Mouse (Mus musculus) midbrain, embryonic 16.5 days (tissue): Measurements from ENCODE around the gene Slfn5. TPM values are rescaled to one million over a fixed set of nuclear protein-coding genes. Genes with fewer than 3 reads are reported as not detected.
"Not testable (repeated sequence)": the region's sequence is repeated elsewhere in the genome, so short reads cannot be mapped to it uniquely, and the experiment has no call there.

Source experiments
- ATAC-seq: fragments of 200-750 bp; cut with Nextera tagmentation; 2 replicates; pipeline ENCODE4 v1.8.0; 2017; ENCODE audit warnings: moderate TSS enrichment
- H3K27ac ChIP-seq: fragments of 300-500 bp; sonication (generic); 2 replicates; pipeline ENCODE4 v1.5.1; 2014; ENCODE audit warnings: mild to moderate bottlenecking, low read length, mixed read lengths
- H3K27me3 ChIP-seq: fragments of 300-500 bp; sonication (generic); 2 replicates; pipeline ENCODE4 v1.6.1; 2014; ENCODE audit warnings: low read depth, low read length, mixed read lengths; ENCODE audit not compliant: control insufficient read depth, insufficient read depth
- H3K36me3 ChIP-seq: fragments of 300-500 bp; sonication (generic); 2 replicates; pipeline ENCODE4 v1.6.1; 2014; ENCODE audit warnings: mild to moderate bottlenecking, low read length, moderate library complexity, mixed read lengths; ENCODE audit not compliant: control insufficient read depth, insufficient read depth
- H3K4me1 ChIP-seq: fragments of 300-500 bp; sonication (generic); 2 replicates; pipeline ENCODE4 v1.6.1; 2014; ENCODE audit warnings: mild to moderate bottlenecking, low read length, mixed read lengths; ENCODE audit not compliant: control insufficient read depth, insufficient read depth
- H3K4me2 ChIP-seq: fragments of 300-500 bp; sonication (generic); 2 replicates; pipeline ENCODE4 v1.6.1; 2014; ENCODE audit warnings: mild to moderate bottlenecking, low read length, mixed read lengths
- H3K4me3 ChIP-seq: fragments of 300-500 bp; sonication (generic); 2 replicates; pipeline ENCODE4 v1.5.1; 2014; ENCODE audit warnings: low read depth, mild to moderate bottlenecking, low read length, moderate library complexity, mixed read lengths
- H3K9ac ChIP-seq: fragments of 300-500 bp; sonication (generic); 2 replicates; pipeline ENCODE4 v1.6.1; 2014; ENCODE audit warnings: low read depth, low read length, mixed read lengths
- H3K9me3 ChIP-seq: fragments of 300-500 bp; sonication (generic); replicated peaks from 2 replicates; pipeline ENCODE4 v1.6.1; 2014; ENCODE audit warnings: mild to moderate bottlenecking, low read length, mixed read lengths; ENCODE audit not compliant: control insufficient read depth, poor library complexity, severe bottlenecking
- WGBS: fragments of 180-500 bp; shearing (Covaris S2); extraction: QIAGEN DNeasy Blood & Tissue Kit; methylation state at CpG from one replicate; pipeline ENCODE4 v1.1.7; 2014; 5-methylcytosine and 5-hydroxymethylcytosine counted together
- polyA plus RNA-seq: library from polyadenylated mRNA; unstranded; fragments of >200 nt; fragmentation: Nextera tagmentation; extraction: Ambion mirVana; gene quantifications from 2 replicates; pipeline ENCODE4 v1.2.1, GENCODE M21; 2015

Gene Slfn5
- polyA plus RNA-seq, 1 experiment from 2014 or later: 1.6 TPM

- Histone ChIP-seq H3K27ac (no peak overlapping the region), H3K4me2 (peak overlapping the region; percentile 40), H3K27me3 (peaks cover 3% of the 10 kb centered on the region; the same call in 1 of the 2 replicates), H3K36me3 (no peaks in the 10 kb centered on the region), H3K9me3 (no peaks in the 10 kb centered on the region), H3K4me3 (peak overlapping the region; percentile 4; the same call in 1 of the 2 replicates), H3K9ac (no peak overlapping the region), H3K4me1 (no peaks in the 10 kb centered on the region)
- WGBS: 7% methylated on average over 16 of the region's 16 CpGs
- 0 out of 2 replicates have a peak, but pooled peaks have one; percentile 56 for ATAC-seq
These were observed 36.3 kb upstream of the Slfn5 start for GRCm38 (mm10) chr11:82914711-82915352.

GRCm38 (mm10) chr11:82920768-82921167, 30.4 kb upstream of the Slfn5 start:
- Histone ChIP-seq H3K27ac (no peak overlapping the region), H3K4me2 (no peak overlapping the region), H3K27me3 (no peaks in the 10 kb centered on the region; the same call in 1 of the 2 replicates), H3K9me3 (no peaks in the 10 kb centered on the region), H3K4me3 (no peak overlapping the region), H3K9ac (no peak overlapping the region), H3K4me1 (no peaks in the 10 kb centered on the region), H3K36me3 (no peaks in the 10 kb centered on the region)
- WGBS: 65% methylated on average over 10 of the region's 10 CpGs
- no peak for ATAC-seq

DNA sequence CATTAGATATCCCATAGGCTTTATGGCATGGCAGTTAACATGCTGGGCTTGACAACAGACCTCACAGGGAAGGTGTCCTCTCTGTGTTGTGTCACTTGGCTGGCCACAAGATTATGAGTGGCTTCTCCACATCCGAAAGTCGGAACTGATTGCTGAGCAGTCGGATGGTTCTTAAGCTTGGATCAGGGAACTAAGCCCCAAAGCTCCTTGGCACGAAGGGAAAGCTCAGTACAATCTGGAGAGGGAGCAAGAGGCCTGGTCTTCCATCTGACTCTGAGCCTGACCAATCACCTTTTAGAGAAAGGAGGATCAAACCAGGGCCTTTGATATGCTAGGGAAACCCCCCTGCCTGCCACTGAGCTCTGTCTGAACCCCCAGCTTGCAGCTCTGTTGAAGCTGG, 29.5 kb upstream of the Slfn5 start:
- 67% methylated on average over 4 of the region's 4 CpGs for WGBS
- Histone ChIP-seq H3K4me2 (no peak overlapping the region), H3K4me3 (no peak overlapping the region), H3K27me3 (no peaks in the 10 kb centered on the region; the same call in 1 of the 2 replicates), H3K9ac (no peak overlapping the region), H3K27ac (no peak overlapping the region), H3K36me3 (no peaks in the 10 kb centered on the region), H3K4me1 (no peaks in the 10 kb centered on the region), H3K9me3 (no peaks in the 10 kb centered on the region)
- ATAC-seq: no peak

- 84% methylated on average over 6 of the region's 6 CpGs for WGBS
- H3K36me3 ChIP-seq, ATAC-seq: not testable (repeated sequence)
These were observed 27.2 kb upstream of the Slfn5 start for GRCm38 (mm10) chr11:82923910-82924309.

DNA sequence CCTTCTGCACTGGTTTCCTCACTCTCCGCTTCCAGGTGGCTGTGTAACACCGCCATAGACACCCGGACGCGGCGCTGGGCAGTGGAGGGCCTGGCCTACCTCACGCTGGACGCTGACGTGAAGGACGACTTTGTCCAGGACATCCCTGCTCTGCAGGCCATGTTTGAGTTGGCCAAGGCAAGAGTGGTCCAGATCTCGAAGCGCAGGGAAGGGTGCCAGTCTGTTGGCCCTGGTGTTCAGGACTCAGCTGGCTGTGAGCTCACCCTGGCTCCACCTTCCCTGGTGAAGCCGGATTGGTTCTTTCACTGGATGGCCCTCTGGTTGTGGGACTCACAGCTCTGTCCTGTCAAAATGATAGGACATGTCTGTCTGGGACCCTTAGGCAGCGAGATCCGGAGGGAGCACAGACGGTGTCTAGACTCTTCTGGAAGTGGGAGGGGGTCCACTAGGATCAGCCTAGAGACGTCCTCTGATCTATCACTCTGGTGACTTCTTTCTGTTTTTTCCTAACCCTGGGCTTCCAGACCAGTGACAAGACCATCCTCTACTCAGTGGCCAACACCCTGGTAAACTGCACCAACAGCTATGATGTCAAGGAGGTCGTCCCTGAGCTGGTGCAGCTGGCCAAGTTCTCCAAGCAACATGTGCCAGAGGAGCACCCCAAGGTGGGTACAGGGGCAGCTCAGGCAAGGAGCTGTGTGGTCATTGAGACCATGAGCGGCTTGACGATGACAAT, 22.1 kb upstream of the Slfn5 start:
- no peak for ATAC-seq
- H3K27me3 ChIP-seq: peaks cover 26% of the 10 kb centered on the region

More at GRCm38 (mm10) chr11:82923910-82924309, 27.2 kb upstream of the Slfn5 start:
- H3K9ac ChIP-seq, H3K27ac ChIP-seq, H3K4me2 ChIP-seq, H3K4me1 ChIP-seq, H3K4me3 ChIP-seq, H3K9me3 ChIP-seq: not testable (repeated sequence)
- H3K27me3 ChIP-seq: peaks cover 11% of the 10 kb centered on the region; the same call in 1 of the 2 replicates

DNA sequence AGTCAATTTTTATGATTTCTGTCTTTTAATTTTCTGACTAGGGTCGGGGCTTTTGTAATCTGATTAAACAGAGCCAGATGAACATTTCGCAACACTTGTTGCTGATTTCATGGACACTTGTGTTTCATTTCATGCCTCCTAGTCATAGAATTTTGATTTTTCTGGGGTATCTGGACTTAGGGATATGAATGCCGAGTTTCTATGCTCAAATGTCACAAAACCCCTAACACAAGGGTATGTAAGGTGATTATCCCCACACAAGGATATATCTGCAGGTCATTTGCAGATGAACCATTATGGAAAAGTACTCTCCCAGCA, 21.6 kb upstream of the Slfn5 start:
- no peaks in the 10 kb centered on the region for H3K36me3 ChIP-seq
- H3K4me2 ChIP-seq: peak overlapping the region; percentile 97
- H3K4me1 ChIP-seq: peaks cover 12% of the 10 kb centered on the region
- no peak overlapping the region for H3K27ac ChIP-seq
- H3K27me3 ChIP-seq: peaks cover 31% of the 10 kb centered on the region
- ATAC-seq: no peak
- WGBS: 42% methylated on average over 3 of the region's 3 CpGs
- no peak overlapping the region for H3K9ac ChIP-seq
- no peaks in the 10 kb centered on the region for H3K9me3 ChIP-seq
- peak overlapping the region; percentile 50 for H3K4me3 ChIP-seq

More for the DNA sequence above, 22.1 kb upstream of the Slfn5 start:
- Histone ChIP-seq H3K4me1 (peaks cover 12% of the 10 kb centered on the region), H3K36me3 (no peaks in the 10 kb centered on the region), H3K9ac (no peak overlapping the region), H3K9me3 (no peaks in the 10 kb centered on the region), H3K27ac (no peak overlapping the region), H3K4me3 (no peak overlapping the region), H3K4me2 (no peak overlapping the region)
- WGBS: 33% methylated on average over 20 of the region's 20 CpGs

DNA sequence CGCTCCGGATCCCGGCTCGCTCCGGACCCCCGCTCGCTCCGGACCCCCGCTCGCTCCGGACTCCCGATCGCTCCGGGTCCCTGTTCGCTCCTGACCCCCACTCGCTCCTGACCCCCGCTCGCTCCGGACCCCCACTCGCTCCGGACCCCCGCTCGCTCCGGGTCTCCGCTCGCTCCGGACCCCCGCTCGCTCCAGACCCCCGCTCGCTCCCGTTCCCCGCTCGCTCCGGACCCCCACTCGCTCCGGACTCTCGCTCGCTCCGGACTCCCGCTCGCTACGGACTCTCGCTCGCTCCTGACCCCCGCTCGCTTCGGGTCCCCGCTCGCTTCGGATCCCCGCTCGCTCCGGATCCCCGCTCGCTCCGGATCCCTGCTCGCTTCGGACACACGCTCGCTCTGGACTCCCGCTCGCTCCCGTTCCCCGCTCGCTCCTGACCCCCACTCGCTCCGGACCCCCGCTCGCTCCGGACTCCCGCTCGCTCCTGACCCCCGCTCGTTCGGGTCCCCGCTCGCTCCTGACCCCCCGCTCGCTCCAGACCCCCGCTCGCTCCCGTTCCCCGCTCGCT, 20.7 kb upstream of the Slfn5 start:
- Histone ChIP-seq H3K27me3 (peaks cover 32% of the 10 kb centered on the region), H3K4me2 (peak overlapping the region; percentile 97), H3K4me1 (peaks cover 12% of the 10 kb centered on the region), H3K9ac (peak overlapping the region; percentile 58; the same call in 1 of the 2 replicates), H3K4me3 (peak overlapping the region; percentile 50)
- H3K9me3 ChIP-seq, H3K27ac ChIP-seq, ATAC-seq, H3K36me3 ChIP-seq: not testable (repeated sequence)
- under 1% methylated on average over 66 of the region's 85 CpGs for WGBS

DNA sequence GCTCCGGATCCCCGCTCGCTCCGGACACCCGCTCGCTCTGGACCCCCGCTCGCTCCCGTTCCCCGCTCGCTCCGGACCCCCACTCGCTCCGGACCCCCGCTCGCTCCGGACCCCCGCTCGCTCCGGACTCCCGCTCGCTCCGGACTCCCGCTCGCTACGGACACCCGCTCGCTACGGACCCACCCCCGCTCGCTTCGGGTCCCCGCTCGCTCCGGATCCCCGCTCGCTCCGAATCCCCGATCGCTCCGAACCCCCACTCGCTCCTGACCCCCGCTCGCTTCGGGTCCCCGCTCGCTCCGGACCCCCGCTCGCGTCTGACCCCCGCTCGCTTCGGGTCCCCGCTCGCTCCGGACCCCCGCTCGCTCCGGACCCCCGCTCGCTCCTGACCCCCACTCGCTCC, 20.0 kb upstream of the Slfn5 start:
- 1% methylated on average over 54 of the region's 63 CpGs for WGBS
- peak overlapping the region; percentile 50 for H3K4me3 ChIP-seq
- not testable (repeated sequence) for H3K27ac ChIP-seq, ATAC-seq, H3K36me3 ChIP-seq, H3K9me3 ChIP-seq
- peaks cover 39% of the 10 kb centered on the region for H3K27me3 ChIP-seq
- peak overlapping the region; percentile 97 for H3K4me2 ChIP-seq
- H3K9ac ChIP-seq: peak overlapping the region; percentile 58
- peaks cover 12% of the 10 kb centered on the region for H3K4me1 ChIP-seq
